Mouse (Mus musculus): ENCODE measurements at regions not wholly inside any gene's neighbourhood (a gene's known extent, or its start where the extent isn't known, plus 50 kb on each side); places are given as distances from the start of the nearest gene placed in this dataset.

DNA sequence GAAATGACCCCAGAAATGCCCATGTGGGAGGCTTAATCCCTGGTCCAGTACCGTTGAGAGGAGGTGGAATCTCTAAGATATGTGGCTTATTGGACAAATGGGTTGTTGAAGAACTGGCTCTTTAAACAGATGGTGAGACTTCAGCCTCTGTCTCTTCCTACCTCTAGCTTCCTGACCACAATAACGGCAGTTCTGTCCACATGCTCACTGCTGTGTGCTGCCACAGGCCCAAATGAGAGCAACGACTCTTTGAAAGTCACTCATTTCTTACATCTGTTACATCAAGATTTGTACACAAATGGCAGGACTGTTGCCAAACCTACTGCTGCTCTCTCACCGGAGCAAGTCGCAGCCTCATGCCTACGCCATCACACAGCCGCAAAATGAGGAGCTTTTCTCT is 217.6 kb upstream of the Slc7a11 start:
- WGBS, result 79% methylated on average over 7 of the region's 7 CpGs

DNA sequence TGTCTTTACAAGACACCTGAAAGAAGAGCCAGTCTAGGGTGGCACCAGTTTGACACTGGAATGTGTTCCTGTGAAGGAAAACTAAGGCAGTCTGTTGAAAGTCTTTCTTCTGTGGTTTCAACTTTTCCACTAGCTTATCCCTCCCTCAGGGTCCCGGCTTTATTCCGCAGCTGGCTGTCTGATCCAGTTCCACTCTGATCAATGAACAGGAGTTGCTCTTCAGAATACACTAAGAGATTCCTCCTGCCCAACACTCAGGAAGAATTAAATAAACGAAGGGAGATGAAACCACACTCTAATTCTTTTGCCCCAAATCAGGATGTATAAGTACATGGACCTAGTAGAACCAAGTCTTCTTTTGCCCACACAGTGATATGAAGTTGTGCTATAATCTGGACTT is 217.2 kb upstream of the Slc7a11 start:
- no peaks in the 10 kb centered on the region for H3K27me3 ChIP-seq (ENCODE audit: control insufficient read depth, insufficient read depth, low read length)
- H3K36me3 ChIP-seq (replicated peaks; ENCODE audit: control insufficient read depth, insufficient read depth), result no peaks in the 10 kb centered on the region
- ATAC-seq (ENCODE audit: low FRiP score) (no peak), DNase-seq (ENCODE audit: low spot score) (no peak)
- no peak overlapping the region for H3K9ac ChIP-seq
- no peak overlapping the region for H3K27ac ChIP-seq
- H3K4me2 ChIP-seq (replicated peaks), result no peak overlapping the region
- no peaks in the 10 kb centered on the region for H3K9me3 ChIP-seq (ENCODE audit: control insufficient read depth, low read length)
- 87% methylated on average over 3 of the region's 3 CpGs for WGBS
- H3K4me3 ChIP-seq (replicated peaks; ENCODE audit: low read length), result no peak overlapping the region
- H3K4me1 ChIP-seq (replicated peaks; ENCODE audit: control insufficient read depth, insufficient read depth, low read length), result no peaks in the 10 kb centered on the region

More for the DNA sequence above, 217.6 kb upstream of the Slc7a11 start:
- DNase-seq (ENCODE audit: low spot score) (no peak), ATAC-seq (ENCODE audit: low FRiP score) (no peak)
- Histone ChIP-seq H3K27me3 (ENCODE audit: control insufficient read depth, insufficient read depth, low read length) (no peaks in the 10 kb centered on the region), H3K4me3 (replicated peaks; ENCODE audit: low read length) (no peak overlapping the region), H3K36me3 (replicated peaks; ENCODE audit: control insufficient read depth, insufficient read depth) (no peaks in the 10 kb centered on the region), H3K9ac (no peak overlapping the region), H3K9me3 (ENCODE audit: control insufficient read depth, low read length) (no peaks in the 10 kb centered on the region), H3K4me1 (replicated peaks; ENCODE audit: control insufficient read depth, insufficient read depth, low read length) (no peaks in the 10 kb centered on the region), H3K27ac (no peak overlapping the region), H3K4me2 (replicated peaks) (no peak overlapping the region)

DNA sequence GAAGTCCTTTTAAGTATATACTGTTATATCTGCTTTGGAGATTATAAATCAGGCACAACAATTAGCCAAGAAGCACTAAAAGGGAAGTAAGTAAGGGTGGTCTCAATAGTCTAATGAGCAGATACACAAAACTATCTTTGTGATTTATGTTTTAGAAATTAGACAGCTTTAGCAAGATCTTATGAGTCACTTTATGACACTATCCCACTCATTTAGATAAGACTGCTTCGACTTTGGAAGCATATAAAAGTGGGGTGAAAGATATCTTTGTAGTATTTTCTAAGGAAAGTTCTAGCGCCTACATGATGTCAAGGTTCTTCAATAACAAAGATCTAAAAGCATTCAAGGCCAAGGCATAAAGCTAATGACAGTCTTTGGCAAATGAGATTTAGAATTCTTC is 214.5 kb upstream of the Slc7a11 start:
- no peak overlapping the region for H3K9ac ChIP-seq
- peaks cover 4% of the 10 kb centered on the region; the same call in 1 of the 2 replicates for H3K9me3 ChIP-seq (ENCODE audit: control insufficient read depth, low read length)
- no peak overlapping the region for H3K4me3 ChIP-seq (replicated peaks; ENCODE audit: low read length)
- H3K36me3 ChIP-seq (replicated peaks; ENCODE audit: control insufficient read depth, insufficient read depth), result no peaks in the 10 kb centered on the region
- no peak overlapping the region for H3K27ac ChIP-seq
- H3K4me1 ChIP-seq (replicated peaks; ENCODE audit: control insufficient read depth, insufficient read depth, low read length), result no peaks in the 10 kb centered on the region
- ATAC-seq (ENCODE audit: low FRiP score), result no peak
- H3K4me2 ChIP-seq (replicated peaks), result no peak overlapping the region
- no peak for DNase-seq (ENCODE audit: low spot score)
- no peaks in the 10 kb centered on the region for H3K27me3 ChIP-seq (ENCODE audit: control insufficient read depth, insufficient read depth, low read length)
- WGBS, result 83% methylated on average over 2 of the region's 2 CpGs

DNA sequence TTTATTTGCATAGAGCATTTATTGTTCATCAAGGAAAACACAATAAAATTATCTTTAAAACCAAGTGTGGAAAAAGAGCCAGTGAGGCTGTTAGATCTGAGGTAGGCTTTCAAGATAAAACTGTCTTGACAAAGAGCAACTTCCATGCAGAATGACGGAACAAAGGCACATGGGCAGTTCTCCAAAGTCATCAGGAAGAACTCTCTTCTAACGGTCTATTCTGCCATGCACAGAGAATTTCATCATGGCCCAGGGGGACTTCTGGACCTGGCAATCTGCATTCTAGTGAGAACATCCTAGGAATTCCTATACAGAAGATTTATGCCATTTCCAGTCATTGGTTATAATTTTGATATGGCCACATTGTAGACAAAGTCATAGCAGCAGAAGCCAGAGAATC is 211.0 kb upstream of the Slc7a11 start:
- H3K36me3 ChIP-seq (replicated peaks; ENCODE audit: control insufficient read depth, insufficient read depth), result no peaks in the 10 kb centered on the region
- ATAC-seq (ENCODE audit: low FRiP score), result no peak
- peaks cover 4% of the 10 kb centered on the region; the same call in 1 of the 2 replicates for H3K9me3 ChIP-seq (ENCODE audit: control insufficient read depth, low read length)
- H3K9ac ChIP-seq, result no peak overlapping the region
- no peaks in the 10 kb centered on the region for H3K27me3 ChIP-seq (ENCODE audit: control insufficient read depth, insufficient read depth, low read length)
- H3K27ac ChIP-seq, result no peak overlapping the region
- H3K4me1 ChIP-seq (replicated peaks; ENCODE audit: control insufficient read depth, insufficient read depth, low read length), result no peaks in the 10 kb centered on the region
- no peak overlapping the region for H3K4me2 ChIP-seq (replicated peaks)
- no peak for DNase-seq (ENCODE audit: low spot score)
- WGBS, result 78% methylated on average over 2 of the region's 2 CpGs
- H3K4me3 ChIP-seq (replicated peaks; ENCODE audit: low read length), result no peak overlapping the region

DNA sequence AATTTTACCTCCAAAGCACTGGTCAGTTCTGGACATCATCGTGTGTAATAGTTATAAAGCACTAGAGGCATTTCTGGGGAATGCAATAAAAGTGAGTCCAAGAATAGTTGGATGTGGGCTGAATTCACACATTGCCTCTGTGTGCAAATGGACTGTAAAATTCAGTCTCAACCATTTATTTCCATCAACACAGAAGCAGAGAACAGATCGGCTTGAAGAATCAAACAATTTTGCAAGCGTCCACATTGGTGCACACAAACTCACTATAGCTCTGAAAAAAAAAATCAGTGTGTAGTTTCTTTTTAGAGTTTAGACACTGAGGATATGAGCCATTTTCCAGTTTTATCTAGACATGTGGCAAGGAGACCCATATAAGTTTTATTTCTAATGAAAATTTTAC is 208.9 kb upstream of the Slc7a11 start:
- no peak for DNase-seq (ENCODE audit: low spot score)
- Histone ChIP-seq H3K36me3 (replicated peaks; ENCODE audit: control insufficient read depth, insufficient read depth) (no peaks in the 10 kb centered on the region), H3K4me2 (replicated peaks) (no peak overlapping the region), H3K4me1 (replicated peaks; ENCODE audit: control insufficient read depth, insufficient read depth, low read length) (no peaks in the 10 kb centered on the region), H3K9ac (no peak overlapping the region), H3K4me3 (replicated peaks; ENCODE audit: low read length) (no peak overlapping the region), H3K27ac (no peak overlapping the region), H3K9me3 (ENCODE audit: control insufficient read depth, low read length) (peaks cover 4% of the 10 kb centered on the region; the same call in 1 of the 2 replicates), H3K27me3 (ENCODE audit: control insufficient read depth, insufficient read depth, low read length) (no peaks in the 10 kb centered on the region)
- no peak for ATAC-seq (ENCODE audit: low FRiP score)
- 90% methylated on average over 3 of the region's 3 CpGs for WGBS

DNA sequence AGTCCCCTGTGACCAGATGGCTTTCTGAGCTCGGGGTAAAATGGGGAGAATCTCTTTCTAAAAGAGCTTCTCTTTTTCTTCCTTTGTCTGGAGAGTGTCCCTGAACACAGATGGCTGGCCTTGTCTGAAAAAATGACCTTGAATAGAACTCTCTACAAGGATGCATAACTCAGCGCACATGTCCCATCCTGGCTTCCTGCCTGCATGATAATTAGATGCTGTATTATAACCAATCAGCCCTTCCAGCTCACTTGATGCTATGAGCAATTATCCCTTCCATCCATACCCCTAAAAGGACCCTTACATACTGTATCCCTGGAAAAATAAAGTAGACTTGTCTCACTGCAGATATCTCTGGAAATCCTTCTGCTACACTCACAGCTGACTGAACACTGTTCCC is 199.7 kb upstream of the Slc7a11 start:
- H3K9me3 ChIP-seq (ENCODE audit: control insufficient read depth, low read length), result no peaks in the 10 kb centered on the region
- no peaks in the 10 kb centered on the region for H3K4me1 ChIP-seq (replicated peaks; ENCODE audit: control insufficient read depth, insufficient read depth, low read length)
- 0 out of 2 replicates have a peak, but pooled peaks cover 3% of the 10 kb centered on the region for H3K27me3 ChIP-seq (ENCODE audit: control insufficient read depth, insufficient read depth, low read length)
- no peak overlapping the region for H3K4me3 ChIP-seq (replicated peaks; ENCODE audit: low read length)
- WGBS, result 38% methylated on average over 2 of the region's 2 CpGs
- no peak overlapping the region for H3K4me2 ChIP-seq (replicated peaks)
- no peak overlapping the region for H3K9ac ChIP-seq
- H3K36me3 ChIP-seq (replicated peaks; ENCODE audit: control insufficient read depth, insufficient read depth), result no peaks in the 10 kb centered on the region
- no peak for DNase-seq (ENCODE audit: low spot score)
- H3K27ac ChIP-seq, result no peak overlapping the region
- no peak for ATAC-seq (ENCODE audit: low FRiP score)

DNA sequence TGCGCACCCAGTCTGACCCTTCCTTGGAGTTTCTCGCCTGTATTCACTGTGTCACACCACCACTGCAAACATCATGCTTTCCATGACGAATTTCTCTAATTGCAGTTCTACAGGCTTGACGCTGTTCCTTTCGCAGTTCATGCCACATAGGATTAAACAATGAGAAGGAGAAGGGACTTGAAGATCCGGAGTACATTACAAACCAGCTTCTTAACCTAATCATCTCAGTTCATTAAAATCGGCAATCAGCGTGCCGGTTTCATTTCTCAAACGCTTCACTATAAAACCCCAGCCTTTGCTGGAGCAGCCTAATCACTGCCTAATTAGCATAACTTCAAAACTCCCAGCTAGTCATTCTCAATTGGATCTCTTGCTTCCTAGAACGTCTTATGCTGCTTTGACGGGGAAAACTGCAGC is 196.5 kb upstream of the Slc7a11 start:
- Histone ChIP-seq H3K4me2 (replicated peaks) (no peak overlapping the region), H3K4me3 (replicated peaks; ENCODE audit: low read length) (no peak overlapping the region), H3K4me1 (replicated peaks; ENCODE audit: control insufficient read depth, insufficient read depth, low read length) (no peaks in the 10 kb centered on the region), H3K27me3 (ENCODE audit: control insufficient read depth, insufficient read depth, low read length) (0 out of 2 replicates have a peak, but pooled peaks cover 3% of the 10 kb centered on the region), H3K36me3 (replicated peaks; ENCODE audit: control insufficient read depth, insufficient read depth) (no peaks in the 10 kb centered on the region), H3K9ac (no peak overlapping the region), H3K27ac (no peak overlapping the region), H3K9me3 (ENCODE audit: control insufficient read depth, low read length) (no peaks in the 10 kb centered on the region)
- DNase-seq (ENCODE audit: low spot score), result peak; percentile 29
- WGBS, result 54% methylated on average over 12 of the region's 12 CpGs
- 0 out of 2 replicates have a peak, but pooled peaks have one; percentile 37 for ATAC-seq (ENCODE audit: low FRiP score)

DNA sequence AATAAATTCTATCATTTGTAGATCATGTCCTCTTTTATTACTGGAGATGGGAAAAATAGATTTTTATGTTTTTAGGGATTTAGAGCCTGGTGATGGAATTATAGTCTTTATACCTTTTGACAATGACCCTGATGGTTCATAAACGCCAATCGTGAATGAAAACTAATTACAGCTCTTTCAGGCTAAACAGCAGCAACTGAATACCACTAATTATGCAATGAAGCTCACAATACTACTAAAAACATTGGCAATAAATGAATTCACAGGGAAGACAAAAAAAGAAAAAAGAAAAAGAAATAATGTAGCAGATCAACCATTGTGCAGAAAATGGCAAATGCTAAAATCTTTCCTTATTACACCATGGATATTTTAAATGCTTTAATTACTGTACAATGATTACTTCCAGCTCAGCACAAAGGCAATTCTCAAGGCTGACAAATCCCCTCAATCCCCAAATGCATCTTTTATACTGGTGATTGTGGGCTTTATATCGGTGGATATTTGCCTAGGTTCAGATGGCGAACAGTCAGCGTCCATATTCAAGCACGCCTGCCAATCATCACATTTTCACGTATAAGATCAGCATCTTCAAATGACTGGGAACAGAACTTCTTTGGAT is 191.2 kb upstream of the Slc7a11 start:
- no peak overlapping the region for H3K27ac ChIP-seq
- 66% methylated on average over 7 of the region's 7 CpGs for WGBS

DNA sequence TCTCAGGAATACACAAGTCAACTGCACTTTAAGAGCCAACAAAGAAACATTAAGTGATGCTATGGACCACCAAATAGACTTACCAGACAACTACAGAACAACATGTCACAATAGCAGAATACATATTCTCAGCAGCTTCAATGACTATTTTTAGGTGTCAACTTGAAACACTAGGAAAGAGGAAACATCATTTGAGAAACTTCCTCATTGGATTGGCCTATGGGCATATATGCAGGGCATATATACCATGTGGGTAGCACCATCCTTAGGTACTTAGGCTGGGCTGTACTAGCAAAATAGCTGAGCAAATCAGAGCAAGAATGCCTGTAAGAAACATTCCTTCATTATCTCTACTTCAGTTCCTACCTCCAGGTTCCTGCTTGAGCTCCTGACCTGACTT is 187.9 kb upstream of the Slc7a11 start:
- no peak overlapping the region for H3K27ac ChIP-seq
- no peaks in the 10 kb centered on the region for H3K9me3 ChIP-seq (ENCODE audit: control insufficient read depth, low read length)
- no peaks in the 10 kb centered on the region for H3K4me1 ChIP-seq (replicated peaks; ENCODE audit: control insufficient read depth, insufficient read depth, low read length)
- H3K27me3 ChIP-seq (ENCODE audit: control insufficient read depth, insufficient read depth, low read length), result no peaks in the 10 kb centered on the region
- no peak for DNase-seq (ENCODE audit: low spot score)
- H3K4me3 ChIP-seq (replicated peaks; ENCODE audit: low read length), result no peak overlapping the region
- H3K9ac ChIP-seq, result no peak overlapping the region
- no peaks in the 10 kb centered on the region for H3K36me3 ChIP-seq (replicated peaks; ENCODE audit: control insufficient read depth, insufficient read depth)
- no peak overlapping the region for H3K4me2 ChIP-seq (replicated peaks)
- ATAC-seq (ENCODE audit: low FRiP score), result no peak

More for the DNA sequence above, 191.2 kb upstream of the Slc7a11 start:
- Histone ChIP-seq H3K9ac (no peak overlapping the region), H3K4me2 (replicated peaks) (no peak overlapping the region), H3K4me3 (replicated peaks; ENCODE audit: low read length) (no peak overlapping the region), H3K4me1 (replicated peaks; ENCODE audit: control insufficient read depth, insufficient read depth, low read length) (no peaks in the 10 kb centered on the region), H3K27me3 (ENCODE audit: control insufficient read depth, insufficient read depth, low read length) (no peaks in the 10 kb centered on the region), H3K9me3 (ENCODE audit: control insufficient read depth, low read length) (no peaks in the 10 kb centered on the region), H3K36me3 (replicated peaks; ENCODE audit: control insufficient read depth, insufficient read depth) (no peaks in the 10 kb centered on the region)
- DNase-seq (ENCODE audit: low spot score) (no peak), ATAC-seq (ENCODE audit: low FRiP score) (no peak)
